Mouse (Mus musculus): ENCODE measurements at regions not wholly inside any gene's neighbourhood (a gene's known extent, or its start where the extent isn't known, plus 50 kb on each side); places are given as distances from the start of the nearest gene placed in this dataset.

DNA sequence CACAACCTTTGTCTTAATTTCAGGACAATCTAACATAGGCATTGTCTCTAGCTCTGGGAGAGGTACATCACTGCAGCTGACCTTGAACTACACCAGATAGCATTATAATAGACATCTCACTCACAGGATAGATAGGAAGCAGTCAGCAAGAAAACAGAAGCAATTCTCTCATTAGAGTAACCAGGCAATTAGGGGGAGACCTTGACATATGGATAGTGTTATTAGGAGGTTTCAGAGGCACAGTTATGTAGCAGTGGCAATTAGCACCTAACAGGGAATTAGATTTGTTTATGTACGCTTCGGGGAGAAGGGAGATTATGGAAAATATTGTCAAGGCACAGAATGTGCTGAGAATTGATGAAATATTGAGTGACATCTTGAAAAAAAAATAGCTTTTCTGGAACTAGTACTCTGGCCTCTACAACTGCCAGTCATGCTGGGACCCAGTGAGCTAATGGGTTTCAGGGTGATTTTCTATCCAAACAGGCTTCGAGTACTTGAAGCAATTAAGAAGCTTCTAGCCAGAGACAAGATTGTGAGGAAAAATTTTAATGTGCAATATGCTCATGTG, 216.8 kb upstream of the Aco1 start:
- TF ChIP-seq CTCF (IDR thresholded peaks at IDR 0.05; ENCODE audit: insufficient read depth, low read depth, low read length): no peak
- TF ChIP-seq POLR2A (IDR thresholded peaks at IDR 0.05; ENCODE audit: insufficient read depth, low read depth, low read length): no peak
- 60% methylated on average over 3 of the region's 3 CpGs for WGBS
- H3K4me3 ChIP-seq (ENCODE audit: insufficient read depth, low read depth, low read length): no peak overlapping the region

DNA sequence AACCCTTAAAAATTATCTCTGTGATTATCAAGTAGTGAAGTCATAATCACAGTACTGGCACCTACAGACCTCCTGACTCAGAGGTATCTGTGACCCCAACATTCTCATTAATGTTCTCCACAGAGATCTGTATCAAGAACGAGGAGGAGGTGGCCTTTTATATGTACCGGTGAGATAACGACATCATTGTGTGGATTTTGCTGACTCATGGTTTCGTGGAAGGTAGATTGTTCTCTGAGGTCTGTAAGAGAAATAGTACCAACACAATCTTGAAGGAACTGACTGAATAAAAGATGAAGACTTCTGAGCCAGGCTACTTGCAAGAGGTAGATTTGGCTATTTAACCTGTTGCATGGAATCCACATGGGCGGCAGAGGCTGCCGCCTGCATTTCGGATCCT, 216.3 kb upstream of the Aco1 start:
- no peak for TF ChIP-seq POLR2A (IDR thresholded peaks at IDR 0.05; ENCODE audit: insufficient read depth, low read depth, low read length)
- no peak for TF ChIP-seq CTCF (IDR thresholded peaks at IDR 0.05; ENCODE audit: insufficient read depth, low read depth, low read length)
- WGBS: 81% methylated on average over 7 of the region's 7 CpGs

More for the DNA sequence above, 216.8 kb upstream of the Aco1 start:
- H3K27ac ChIP-seq (ENCODE audit: insufficient read depth, low read depth, low read length): no peak overlapping the region
- no peaks in the 10 kb centered on the region for H3K4me1 ChIP-seq (ENCODE audit: control insufficient read depth, insufficient read depth, low read length)

DNA sequence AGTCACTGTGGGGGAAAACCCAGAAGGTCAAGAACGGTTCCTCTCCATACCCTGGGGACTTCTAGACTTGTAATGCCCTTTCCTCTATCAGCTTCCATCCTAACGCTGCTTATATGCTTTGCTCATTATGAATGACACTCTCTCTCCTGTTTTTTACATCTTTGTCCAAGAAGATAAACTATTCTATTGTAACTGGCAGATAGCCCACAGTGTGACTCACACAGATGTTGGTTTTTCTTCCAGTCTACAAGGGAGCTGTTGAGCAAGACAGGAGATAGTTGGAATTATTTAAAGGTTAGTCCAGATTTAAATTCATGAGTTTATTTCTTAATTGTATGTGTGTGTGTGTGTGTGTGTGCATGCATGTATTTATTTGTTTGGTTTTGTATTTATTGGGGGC, 214.4 kb upstream of the Aco1 start:
- no peak overlapping the region for H3K27ac ChIP-seq (ENCODE audit: insufficient read depth, low read depth, low read length)
- 69% methylated on average over 2 of the region's 2 CpGs for WGBS
- H3K4me3 ChIP-seq (ENCODE audit: insufficient read depth, low read depth, low read length): no peak overlapping the region
- no peaks in the 10 kb centered on the region for H3K4me1 ChIP-seq (ENCODE audit: control insufficient read depth, insufficient read depth, low read length)
- no peak for TF ChIP-seq POLR2A (IDR thresholded peaks at IDR 0.05; ENCODE audit: insufficient read depth, low read depth, low read length)
- TF ChIP-seq CTCF (IDR thresholded peaks at IDR 0.05; ENCODE audit: insufficient read depth, low read depth, low read length): no peak

More for the DNA sequence above, 216.3 kb upstream of the Aco1 start:
- Histone ChIP-seq H3K4me1 (ENCODE audit: control insufficient read depth, insufficient read depth, low read length) (no peaks in the 10 kb centered on the region), H3K27ac (ENCODE audit: insufficient read depth, low read depth, low read length) (no peak overlapping the region), H3K4me3 (ENCODE audit: insufficient read depth, low read depth, low read length) (no peak overlapping the region)

DNA sequence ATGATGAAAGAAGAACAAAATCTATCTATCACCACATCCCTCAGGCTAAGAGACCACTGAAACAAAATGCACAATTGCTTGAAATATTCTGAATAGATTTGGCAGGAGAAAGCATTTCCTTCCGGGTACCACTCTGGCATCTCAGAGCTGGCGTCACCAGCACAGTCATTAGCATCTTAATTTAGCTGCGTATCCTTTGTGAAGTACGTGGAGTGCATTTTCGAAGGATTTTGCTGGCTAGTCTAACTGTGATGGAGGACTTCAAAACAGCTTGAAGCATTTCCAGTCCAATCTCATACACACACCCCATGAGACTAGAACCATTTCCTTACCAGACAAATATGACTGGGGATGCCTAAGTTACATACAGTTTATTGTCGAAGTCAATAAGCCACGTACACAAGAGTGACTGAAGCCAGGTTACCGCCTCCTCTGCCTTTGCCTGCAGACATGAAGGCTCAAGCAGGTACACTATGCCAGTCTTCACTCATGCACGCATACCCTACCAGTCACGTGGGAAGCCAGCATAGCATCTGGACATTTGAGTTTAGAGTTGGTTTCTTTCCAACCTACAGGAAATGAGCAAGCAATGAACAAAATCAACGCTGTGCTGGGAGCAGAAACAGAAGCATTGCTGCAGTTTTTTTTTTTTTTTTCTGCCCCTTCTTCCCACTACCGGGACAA, 208.7 kb upstream of the Aco1 start:
- Histone ChIP-seq H3K27ac (ENCODE audit: insufficient read depth, low read depth, low read length) (no peak overlapping the region), H3K4me3 (ENCODE audit: insufficient read depth, low read depth, low read length) (no peak overlapping the region), H3K4me1 (ENCODE audit: control insufficient read depth, insufficient read depth, low read length) (no peaks in the 10 kb centered on the region)
- WGBS: 43% methylated on average over 12 of the region's 12 CpGs
- no peak for TF ChIP-seq POLR2A (IDR thresholded peaks at IDR 0.05; ENCODE audit: insufficient read depth, low read depth, low read length)
- no peak for TF ChIP-seq CTCF (IDR thresholded peaks at IDR 0.05; ENCODE audit: insufficient read depth, low read depth, low read length)

DNA sequence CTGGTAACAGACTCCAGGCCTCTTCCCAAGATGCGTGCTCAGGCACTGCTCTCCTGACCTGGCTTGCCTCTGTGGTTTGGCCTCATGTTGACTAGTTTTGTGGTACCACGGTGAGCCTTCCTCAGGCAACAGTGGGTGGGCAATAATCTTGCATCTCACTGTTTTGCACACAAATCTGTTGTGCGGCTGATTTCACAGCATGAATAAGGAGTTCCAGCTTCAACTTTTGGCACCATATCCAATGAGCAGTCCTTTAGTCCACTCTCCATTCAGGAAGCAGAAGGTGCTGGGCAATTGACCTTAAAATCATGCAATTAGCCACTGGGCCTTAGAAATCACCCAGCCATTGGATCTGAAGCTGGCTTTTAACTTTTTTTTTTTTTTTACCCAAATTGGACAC, 184.2 kb upstream of the Aco1 start:
- H3K4me3 ChIP-seq (ENCODE audit: insufficient read depth, low read depth, low read length): no peak overlapping the region
- TF ChIP-seq CTCF (IDR thresholded peaks at IDR 0.05; ENCODE audit: insufficient read depth, low read depth, low read length): no peak
- no peak for TF ChIP-seq POLR2A (IDR thresholded peaks at IDR 0.05; ENCODE audit: insufficient read depth, low read depth, low read length)
- no peaks in the 10 kb centered on the region for H3K4me1 ChIP-seq (ENCODE audit: control insufficient read depth, insufficient read depth, low read length)
- 42% methylated on average over 3 of the region's 3 CpGs for WGBS
- H3K27ac ChIP-seq (ENCODE audit: insufficient read depth, low read depth, low read length): no peak overlapping the region

DNA sequence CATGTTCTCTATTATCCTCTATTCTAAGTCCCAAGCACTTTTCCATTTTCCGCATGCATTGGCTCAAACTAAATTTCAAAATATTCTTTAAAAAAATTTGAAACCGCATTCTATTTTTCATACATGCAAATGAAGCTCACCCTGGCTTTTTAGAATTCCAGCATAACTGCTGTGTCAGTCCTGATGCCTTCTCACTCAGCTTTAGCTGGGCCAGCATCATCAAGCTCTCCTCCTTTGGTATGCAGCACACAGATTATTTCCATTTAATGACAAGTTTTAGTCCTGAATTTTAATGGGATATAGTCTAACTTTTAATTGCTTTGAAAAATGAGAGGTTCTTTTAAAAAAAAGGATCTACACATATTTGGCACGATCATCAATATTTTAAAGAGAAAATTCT, 174.9 kb upstream of the Aco1 start:
- Histone ChIP-seq H3K4me3 (ENCODE audit: insufficient read depth, low read depth, low read length) (no peak overlapping the region), H3K4me1 (ENCODE audit: control insufficient read depth, insufficient read depth, low read length) (no peaks in the 10 kb centered on the region), H3K27ac (ENCODE audit: insufficient read depth, low read depth, low read length) (no peak overlapping the region)
- TF ChIP-seq CTCF (IDR thresholded peaks at IDR 0.05; ENCODE audit: insufficient read depth, low read depth, low read length): no peak
- TF ChIP-seq POLR2A (IDR thresholded peaks at IDR 0.05; ENCODE audit: insufficient read depth, low read depth, low read length): no peak
- WGBS: 89% methylated on average over 3 of the region's 3 CpGs

DNA sequence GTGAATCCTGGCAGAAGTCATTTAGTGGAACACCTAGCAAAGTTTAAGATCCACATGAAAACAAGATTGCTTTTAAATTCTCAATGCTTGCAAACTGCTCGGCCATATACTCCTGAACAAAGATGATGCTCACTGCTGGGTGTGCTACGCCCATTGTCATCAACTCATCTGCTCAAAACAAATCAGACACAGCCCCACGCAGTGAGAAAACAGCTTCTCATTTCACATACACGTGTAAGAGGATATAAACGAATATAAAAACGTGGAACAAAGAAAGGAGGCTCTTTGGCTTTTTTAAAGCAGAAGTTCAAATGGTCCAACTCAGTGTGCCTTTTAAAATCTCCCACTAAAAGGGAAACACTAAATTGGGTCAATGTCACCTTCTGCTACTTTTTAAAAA, 151.5 kb upstream of the Aco1 start:
- Histone ChIP-seq H3K27ac (ENCODE audit: insufficient read depth, low read depth, low read length) (no peak overlapping the region), H3K4me3 (ENCODE audit: insufficient read depth, low read depth, low read length) (no peak overlapping the region), H3K4me1 (ENCODE audit: control insufficient read depth, insufficient read depth, low read length) (no peaks in the 10 kb centered on the region)
- WGBS: 73% methylated on average over 6 of the region's 6 CpGs
- no peak for TF ChIP-seq POLR2A (IDR thresholded peaks at IDR 0.05; ENCODE audit: insufficient read depth, low read depth, low read length)
- TF ChIP-seq CTCF (IDR thresholded peaks at IDR 0.05; ENCODE audit: insufficient read depth, low read depth, low read length): no peak

DNA sequence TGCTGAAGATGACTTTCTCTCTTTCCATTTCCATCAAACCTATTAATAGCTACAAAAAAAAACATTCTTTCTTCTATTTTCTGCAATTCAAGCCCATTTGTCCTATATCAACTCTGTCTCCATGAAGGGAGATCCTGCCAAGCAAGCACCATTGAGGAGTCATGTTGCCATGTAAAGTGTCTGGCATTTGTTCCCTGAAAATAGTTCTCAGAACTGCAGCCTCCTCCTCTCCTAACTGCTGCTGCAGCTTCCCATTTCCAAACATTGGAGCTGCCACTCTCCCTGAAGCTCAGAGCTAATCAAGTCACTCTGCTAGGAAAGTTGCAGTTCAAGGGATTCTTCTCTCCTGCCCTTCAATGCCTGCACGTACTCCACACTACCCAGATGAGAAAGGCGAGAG, 151.0 kb upstream of the Aco1 start:
- TF ChIP-seq POLR2A (IDR thresholded peaks at IDR 0.05; ENCODE audit: insufficient read depth, low read depth, low read length): no peak
- TF ChIP-seq CTCF (IDR thresholded peaks at IDR 0.05; ENCODE audit: insufficient read depth, low read depth, low read length): no peak
- no peak overlapping the region for H3K27ac ChIP-seq (ENCODE audit: insufficient read depth, low read depth, low read length)
- WGBS: 86% methylated on average over 2 of the region's 2 CpGs
- H3K4me1 ChIP-seq (ENCODE audit: control insufficient read depth, insufficient read depth, low read length): no peaks in the 10 kb centered on the region
- H3K4me3 ChIP-seq (ENCODE audit: insufficient read depth, low read depth, low read length): no peak overlapping the region

DNA sequence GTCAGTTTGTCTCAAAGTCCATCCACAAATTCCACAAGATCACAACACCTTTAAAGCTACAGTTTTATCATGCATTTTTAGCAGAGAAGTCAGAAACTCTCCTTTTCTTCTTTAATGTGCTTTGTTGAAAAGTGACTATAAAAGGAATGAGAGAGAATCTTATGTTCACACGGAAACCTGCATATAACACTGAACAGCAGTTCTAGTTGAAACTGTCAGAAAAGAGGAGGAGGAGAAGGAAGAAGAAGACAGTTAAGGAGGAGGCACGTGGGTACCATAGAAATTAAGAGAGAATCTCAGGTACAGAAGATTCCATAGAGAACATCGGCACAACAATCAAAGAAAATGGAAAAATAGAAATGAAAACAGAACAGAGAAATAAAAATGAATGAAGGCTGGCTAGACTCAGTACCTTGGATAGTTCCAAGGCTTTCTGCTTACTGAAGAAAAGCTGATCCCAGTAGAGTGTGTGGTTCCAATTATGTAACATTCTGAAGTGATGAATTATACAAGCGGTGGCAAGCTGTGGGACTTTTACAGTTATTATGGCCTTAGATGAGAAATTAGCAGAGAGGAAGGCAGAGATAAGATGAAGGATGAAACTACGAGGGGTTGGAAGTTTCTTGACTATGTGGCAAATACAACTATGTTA, 144.0 kb upstream of the Aco1 start:
- Histone ChIP-seq H3K27ac (ENCODE audit: insufficient read depth, low read depth, low read length) (no peak overlapping the region), H3K4me1 (ENCODE audit: control insufficient read depth, insufficient read depth, low read length) (no peaks in the 10 kb centered on the region), H3K4me3 (ENCODE audit: insufficient read depth, low read depth, low read length) (no peak overlapping the region)
- 75% methylated on average over 5 of the region's 5 CpGs for WGBS
- TF ChIP-seq CTCF (IDR thresholded peaks at IDR 0.05; ENCODE audit: insufficient read depth, low read depth, low read length): no peak
- no peak for TF ChIP-seq POLR2A (IDR thresholded peaks at IDR 0.05; ENCODE audit: insufficient read depth, low read depth, low read length)

All from olfactory bulb, adult 2 months (tissue).